Mouse (Mus musculus): ENCODE measurements at regions not wholly inside any gene's neighbourhood (a gene's known extent, or its start where the extent isn't known, plus 50 kb on each side); places are given as distances from the start of the nearest gene placed in this dataset.

DNA sequence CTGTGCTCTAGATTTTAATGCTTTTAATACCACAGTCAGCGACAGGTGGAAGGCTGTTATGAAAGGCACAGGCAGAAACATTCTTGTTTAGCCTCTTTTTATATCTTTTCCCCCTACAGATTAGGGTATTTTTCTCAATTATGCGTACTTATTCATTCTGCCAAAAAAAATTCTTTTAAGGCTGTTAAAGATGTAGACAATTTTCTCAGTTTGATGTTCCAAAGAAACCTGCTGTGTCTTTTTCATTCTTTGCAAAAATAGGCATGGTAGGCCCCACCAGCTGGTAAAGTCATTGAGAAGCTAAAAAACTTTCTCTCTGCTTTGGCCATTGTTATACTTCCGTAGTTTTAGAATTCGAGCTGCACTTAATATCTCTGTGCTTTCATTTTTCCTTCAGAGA is 210.5 kb upstream of the Gnpda2 start:
- Histone ChIP-seq H3K4me3 (replicated peaks in 1 of 3; ENCODE audit: low read depth in 2 of 3, low read length in 2 of 3, poor library complexity in 1 of 3) (no peak overlapping the region), H3K36me3 (replicated peaks in 1 of 2; ENCODE audit: control insufficient read depth in 1 of 2, insufficient read depth in 1 of 2, low read length in 1 of 2) (no peaks in the 10 kb centered on the region), H3K9me3 (replicated peaks; ENCODE audit: low read length) (peaks cover 19% of the 10 kb centered on the region), H3K4me1 (ENCODE audit: control insufficient read depth in 1 of 2, insufficient read depth in 2 of 2) (no peaks in the 10 kb centered on the region), H3K27me3 (replicated peaks) (no peaks in the 10 kb centered on the region), H3K4me2 (ENCODE audit: insufficient read depth, low read depth, poor library complexity, severe bottlenecking) (no peak overlapping the region), H3K9ac (ENCODE audit: insufficient read depth, low read depth) (no peak overlapping the region), H3K27ac (ENCODE audit: insufficient read depth, low read depth) (no peak overlapping the region), H3K79me2 (replicated peaks; ENCODE audit: control insufficient read depth, extremely low read depth, insufficient read depth, poor library complexity, severe bottlenecking) (no peaks in the 10 kb centered on the region)
- in situ Hi-C loops (cut with MboI; ENCODE audit: low pct_ligation_motif_present, low pct_unique_long_range_greater_than_20kb, low sequenced_read_pairs) (no loop called here), dilution Hi-C loops (cut with MboI; ENCODE audit: extremely low pct_ligation_motif_present, extremely low pct_unique_long_range_greater_than_20kb, low sequenced_read_pairs) (no loop called here)
- TF ChIP-seq NELFE (IDR thresholded peaks at IDR 0.05; ENCODE audit: low read depth, low read length) (no peak), E2F4 (IDR thresholded peaks at IDR 0.05; ENCODE audit: insufficient replicate concordance, low read depth, low read length) (no peak), MYC (IDR thresholded peaks at IDR 0.05; ENCODE audit: low read depth, low read length) (no peak), RCOR1 (conservative IDR thresholded peaks at IDR 0.05; ENCODE audit: low read depth, low read length) (no peak), MAX (IDR thresholded peaks at IDR 0.05; ENCODE audit: low read length) (no peak), ETS1 (conservative IDR thresholded peaks at IDR 0.05; ENCODE audit: low read depth, low read length) (no peak), JUND (conservative IDR thresholded peaks at IDR 0.05; ENCODE audit: low read depth, low read length) (no peak)
- no peak for DNase-seq (ENCODE audit: extremely low read depth)

GRCm38 (mm10) chr5:69802101-69802500 is 210.0 kb upstream of the Gnpda2 start:
- no peaks in the 10 kb centered on the region for H3K36me3 ChIP-seq (replicated peaks in 1 of 2; ENCODE audit: control insufficient read depth in 1 of 2, insufficient read depth in 1 of 2, low read length in 1 of 2)
- H3K27ac ChIP-seq (ENCODE audit: insufficient read depth, low read depth): no peak overlapping the region
- DNase-seq (ENCODE audit: extremely low read depth): no peak
- H3K9me3 ChIP-seq (replicated peaks; ENCODE audit: low read length): peaks cover 18% of the 10 kb centered on the region
- in situ Hi-C loops (cut with MboI; ENCODE audit: low pct_ligation_motif_present, low pct_unique_long_range_greater_than_20kb, low sequenced_read_pairs): no loop called here
- H3K4me3 ChIP-seq (replicated peaks in 1 of 3; ENCODE audit: low read depth in 2 of 3, low read length in 2 of 3, poor library complexity in 1 of 3): no peak overlapping the region
- TF ChIP-seq EP300 (IDR thresholded peaks at IDR 0.05; ENCODE audit: low read length) (no peak), HCFC1 (IDR thresholded peaks at IDR 0.05; ENCODE audit: low read depth, low read length) (no peak), BHLHE40 (IDR thresholded peaks at IDR 0.05; ENCODE audit: low read depth, low read length) (no peak), CHD1 (IDR thresholded peaks at IDR 0.05; ENCODE audit: low read depth, low read length) (no peak), CTCF (conservative IDR thresholded peaks at IDR 0.05 in 1 of 2, IDR thresholded peaks at IDR 0.05 in 1 of 2; ENCODE audit: low read depth in 2 of 2, low read length in 2 of 2) (no peak), MXI1 (IDR thresholded peaks at IDR 0.05; ENCODE audit: low read depth, low read length) (no peak), SIN3A (IDR thresholded peaks at IDR 0.05; ENCODE audit: low read length) (no peak), JUN (IDR thresholded peaks at IDR 0.05; ENCODE audit: insufficient read depth, low read depth, low read length) (no peak), ZMIZ1 (IDR thresholded peaks at IDR 0.05; ENCODE audit: low read depth, low read length) (no peak), E2F4 (IDR thresholded peaks at IDR 0.05; ENCODE audit: insufficient replicate concordance, low read depth, low read length) (no peak), PAX5 (IDR thresholded peaks at IDR 0.05; ENCODE audit: low read length) (no peak), ZKSCAN1 (IDR thresholded peaks at IDR 0.05; ENCODE audit: borderline replicate concordance, low read depth, low read length) (no peak), ZNF384 (IDR thresholded peaks at IDR 0.05; ENCODE audit: low read depth, low read length) (no peak), MEF2A (IDR thresholded peaks at IDR 0.05; ENCODE audit: borderline replicate concordance, low read depth, low read length) (no peak)
- dilution Hi-C loops (cut with MboI; ENCODE audit: extremely low pct_ligation_motif_present, extremely low pct_unique_long_range_greater_than_20kb, low sequenced_read_pairs): no loop called here
- no peaks in the 10 kb centered on the region for H3K27me3 ChIP-seq (replicated peaks)
- no peaks in the 10 kb centered on the region for H3K4me1 ChIP-seq (ENCODE audit: control insufficient read depth in 1 of 2, insufficient read depth in 2 of 2)
- H3K4me2 ChIP-seq (ENCODE audit: insufficient read depth, low read depth, poor library complexity, severe bottlenecking): no peak overlapping the region
- H3K79me2 ChIP-seq (replicated peaks; ENCODE audit: control insufficient read depth, extremely low read depth, insufficient read depth, poor library complexity, severe bottlenecking): no peaks in the 10 kb centered on the region
- H3K9ac ChIP-seq (ENCODE audit: insufficient read depth, low read depth): no peak overlapping the region
